Mouse (Mus musculus) natural killer cell, adult 2 months (primary cell): ENCODE data around the gene Nbea.

ENCODE experiments used
- DNase-seq, 2 experiments: peaks; one replicate each; pipeline ENCODE4 v3.0.0; 2022; ENCODE audit warnings: low spot score in 2 of 2

The Nbea gene

GRCm38 (mm10) chr3:55751363-55751762 is 432.1 kb downstream of the Nbea start:
- DNase-seq = no peak

- no peak for DNase-seq
Measured at GRCm38 (mm10) chr3:55750445-55751065, 432.9 kb downstream of the Nbea start.

GRCm38 (mm10) chr3:55743885-55744284 is 439.6 kb downstream of the Nbea start:
- DNase-seq = peak in 1 of 2 experiments; percentile 1

GRCm38 (mm10) chr3:55742654-55743053 is 440.8 kb downstream of the Nbea start:
- no peak for DNase-seq

GRCm38 (mm10) chr3:55742218-55742617 is 441.3 kb downstream of the Nbea start:
- no peak for DNase-seq

GRCm38 (mm10) chr3:55741428-55741827 is 442.1 kb downstream of the Nbea start:
- DNase-seq = no peak

GRCm38 (mm10) chr3:55733665-55734064 is 449.8 kb downstream of the Nbea start:
- DNase-seq = no peak

GRCm38 (mm10) chr3:55730549-55730948 is 453.0 kb downstream of the Nbea start:
- DNase-seq = no peak

- no peak for DNase-seq
Measured at GRCm38 (mm10) chr3:55730142-55730541, 453.4 kb downstream of the Nbea start.

GRCm38 (mm10) chr3:55714260-55714659 is 469.2 kb downstream of the Nbea start:
- no peak for DNase-seq

- DNase-seq = no peak
Measured at GRCm38 (mm10) chr3:55713856-55714255, 469.6 kb downstream of the Nbea start.

GRCm38 (mm10) chr3:55710300-55710699 is 473.2 kb downstream of the Nbea start:
- DNase-seq = no peak

GRCm38 (mm10) chr3:55701632-55702031 is 481.9 kb downstream of the Nbea start:
- no peak for DNase-seq

- DNase-seq = no peak
Measured at GRCm38 (mm10) chr3:55697174-55697573, 486.3 kb downstream of the Nbea start.

GRCm38 (mm10) chr3:55693073-55693472 is 490.4 kb downstream of the Nbea start:
- DNase-seq = no peak

GRCm38 (mm10) chr3:55688098-55688497 is 495.4 kb downstream of the Nbea start:
- no peak for DNase-seq

- no peak for DNase-seq
Measured at GRCm38 (mm10) chr3:55686993-55687392, 496.5 kb downstream of the Nbea start.

- DNase-seq = no peak
Measured at GRCm38 (mm10) chr3:55685627-55686026, 497.9 kb downstream of the Nbea start.

GRCm38 (mm10) chr3:55684892-55685291 is 498.6 kb downstream of the Nbea start:
- DNase-seq = no peak

- DNase-seq = no peak
Measured at GRCm38 (mm10) chr3:55677691-55678090, 505.8 kb downstream of the Nbea start.

- DNase-seq = no peak
Measured at GRCm38 (mm10) chr3:55674185-55674584, 509.3 kb downstream of the Nbea start.

GRCm38 (mm10) chr3:55667048-55667447 is 516.5 kb downstream of the Nbea start:
- no peak for DNase-seq

GRCm38 (mm10) chr3:55665928-55666327 is 517.6 kb downstream of the Nbea start:
- DNase-seq = no peak

- DNase-seq = no peak
Measured at GRCm38 (mm10) chr3:55664713-55665112, 518.8 kb downstream of the Nbea start.
